Mouse (Mus musculus) spleen, embryonic (tissue): ENCODE measurements around the gene Prim1.
"Not testable (repeated sequence)": the region's sequence is repeated elsewhere in the genome, so short reads cannot be mapped to it uniquely, and the experiment has no call there.

Experiments
- CTCF ChIA-PET: fragments of 350-600 bp; sonication (Branson Sonifier 250); formaldehyde crosslinking; loops from one replicate; lab custom pipeline; 2022; lab: Charles Lee

Prim1 gene

DNA sequence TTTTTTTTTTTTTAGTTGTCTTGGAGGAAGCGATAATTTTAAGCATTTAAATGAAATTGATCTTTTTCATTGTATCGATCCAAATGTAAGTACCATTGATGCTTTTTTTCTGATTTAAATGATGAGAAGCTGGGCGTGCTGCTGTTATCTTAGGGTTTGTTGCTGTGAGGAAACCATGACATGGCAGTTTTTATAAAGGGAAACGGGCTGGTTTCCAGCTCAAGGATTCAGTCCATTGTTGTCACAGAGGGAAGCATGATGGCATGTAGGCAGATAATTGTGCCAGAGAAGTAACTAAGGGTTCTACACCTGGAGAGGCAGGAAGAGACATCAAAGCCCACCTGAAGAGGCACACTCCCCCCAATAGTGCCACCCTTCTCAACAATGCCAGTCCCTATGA, 54.2 kb downstream of the Prim1 start:
- CTCF ChIA-PET: no interaction called here

DNA sequence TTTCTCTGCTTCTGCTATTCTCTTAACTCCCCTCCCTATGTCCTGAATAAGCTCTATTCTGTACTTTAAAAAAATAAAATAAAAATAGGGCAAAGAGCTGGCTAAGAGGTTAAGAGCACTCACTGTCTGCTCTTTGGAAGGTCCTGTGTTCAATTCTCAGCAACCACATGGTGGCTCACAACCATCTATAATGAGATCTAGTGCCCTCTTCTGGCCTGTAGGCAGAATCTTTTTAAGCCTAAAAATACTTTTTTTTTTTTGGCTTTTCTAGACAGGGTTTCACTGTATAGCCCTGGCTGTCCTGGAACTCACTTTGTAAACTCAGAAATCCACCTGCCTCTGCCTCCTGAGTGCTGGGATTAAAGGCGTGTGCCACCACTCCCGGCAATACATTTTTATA, 55.5 kb downstream of the Prim1 start:
- CTCF ChIA-PET: not testable (repeated sequence)

DNA sequence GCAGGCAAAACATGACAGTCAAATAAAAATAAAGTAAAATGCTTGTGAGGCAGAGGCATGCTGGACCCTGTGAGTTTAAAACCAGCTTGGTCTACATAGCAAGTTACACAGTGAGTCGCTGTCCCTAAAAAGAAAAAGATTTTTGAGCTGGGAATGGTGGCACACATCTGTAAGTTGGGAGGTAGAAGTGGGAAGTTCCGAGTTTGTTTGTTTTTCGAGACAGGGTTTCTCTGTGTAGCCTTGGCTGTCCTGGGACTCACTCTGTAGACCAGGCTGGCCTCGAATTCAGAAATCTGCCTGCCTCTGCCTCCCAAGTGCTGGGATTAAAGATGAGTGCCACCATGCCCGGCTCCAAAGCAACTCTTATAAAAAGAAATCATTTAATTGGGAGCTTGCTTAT, 63.3 kb downstream of the Prim1 start:
- CTCF ChIA-PET: interaction anchor here (1.1 kb wide), 1 partner anchor 9 kb away, joined by 3 read pairs; no protein-coding TSS in a partner anchor
